Mouse (Mus musculus): ENCODE data around the gene Kdm1b. TPM values are rescaled to one million over a fixed set of nuclear protein-coding genes. Genes with fewer than 3 reads are reported as not detected.

Gene Kdm1b
- total RNA-seq, 2 experiments from 2014 or later, result 7.0 to 8.3 TPM

GRCm38 (mm10) chr13:47037946-47038345, 5.4 kb upstream of the Kdm1b start:
- intact Hi-C loops (cut with DNase I), result no loop called here
- no peak for DNase-seq
- no peak for TF ChIP-seq CTCF (IDR thresholded peaks at IDR 0.05)
- H3K4me3 ChIP-seq, result no peak overlapping the region
- H3K27ac ChIP-seq, result no peak overlapping the region

GRCm38 (mm10) chr13:47040061-47040460, 3.2 kb upstream of the Kdm1b start:
- no peak for TF ChIP-seq CTCF (IDR thresholded peaks at IDR 0.05)
- intact Hi-C loops (cut with DNase I), result no loop called here
- Histone ChIP-seq H3K27ac (no peak overlapping the region), H3K4me3 (no peak overlapping the region)
- no peak for DNase-seq

- intact Hi-C loops (cut with DNase I), result no loop called here
- Histone ChIP-seq H3K4me3 (peak overlapping the region; percentile 98), H3K27ac (peak overlapping the region; percentile 80; the same call in 1 of the 2 replicates)
- no peak for DNase-seq
- TF ChIP-seq CTCF (IDR thresholded peaks at IDR 0.05), result 0 out of 2 replicates have a peak, but pooled peaks have one; percentile 4
These were observed 1.2 kb upstream of the Kdm1b start for GRCm38 (mm10) chr13:47042024-47042633.

DNA sequence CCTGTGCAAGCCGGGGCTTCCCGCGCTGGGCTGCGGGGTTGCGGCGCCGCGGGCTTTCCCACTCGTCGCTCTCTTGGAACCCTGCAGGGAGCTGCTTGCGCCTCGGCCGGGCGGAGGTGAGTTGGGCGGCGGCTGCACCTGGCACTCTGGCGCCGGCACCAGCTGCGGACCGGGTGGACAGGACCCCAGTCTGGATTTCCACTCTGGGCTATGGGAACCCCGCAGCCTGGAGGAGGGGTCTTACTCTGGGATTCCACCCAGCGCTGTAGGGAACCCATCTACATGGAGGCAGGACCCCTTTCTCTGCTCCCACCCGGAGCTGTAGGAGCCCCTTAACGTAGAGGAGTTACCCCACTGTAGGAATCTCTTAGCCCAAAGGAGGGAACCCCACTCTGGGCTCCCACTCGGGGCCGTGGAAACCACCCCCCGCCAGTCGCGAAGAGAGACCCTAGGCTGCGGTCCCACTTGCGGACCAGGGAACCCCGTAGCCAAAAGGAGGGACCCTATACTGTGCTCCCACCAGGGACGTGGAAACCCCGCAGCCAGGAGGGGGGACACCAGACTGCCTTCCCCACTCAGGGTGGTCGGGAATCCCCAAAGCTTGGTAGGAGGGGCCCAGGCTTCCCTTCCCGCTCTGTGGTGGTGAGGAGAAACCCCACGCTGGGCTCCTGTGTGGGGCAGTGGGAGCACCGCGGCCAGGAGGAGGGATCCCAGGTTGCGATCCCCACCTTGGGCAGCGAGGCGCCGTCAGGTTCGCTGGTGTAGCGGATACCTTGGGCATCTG, 726 bp downstream of the Kdm1b start:
- intact Hi-C loops (cut with DNase I), result no loop called here
- peak; percentile 44 for DNase-seq
- H3K4me3 ChIP-seq, result peak overlapping the region; percentile 98
- no peak for TF ChIP-seq CTCF (IDR thresholded peaks at IDR 0.05)
- H3K27ac ChIP-seq, result peak overlapping the region; percentile 91

GRCm38 (mm10) chr13:47044617-47044947, 1.3 kb downstream of the Kdm1b start, which contains the start of gene Tpmt:
TSS of gene Tpmt (minus strand) at chr13:47044737.
- Histone ChIP-seq H3K4me3 (peak within 1 kb of the TSS; percentile 98), H3K27ac (peak within 1 kb of the TSS; percentile 91)
- TF ChIP-seq CTCF (IDR thresholded peaks at IDR 0.05), result no peak
- intact Hi-C loops (cut with DNase I), result no loop called here
- no peak for DNase-seq

DNA sequence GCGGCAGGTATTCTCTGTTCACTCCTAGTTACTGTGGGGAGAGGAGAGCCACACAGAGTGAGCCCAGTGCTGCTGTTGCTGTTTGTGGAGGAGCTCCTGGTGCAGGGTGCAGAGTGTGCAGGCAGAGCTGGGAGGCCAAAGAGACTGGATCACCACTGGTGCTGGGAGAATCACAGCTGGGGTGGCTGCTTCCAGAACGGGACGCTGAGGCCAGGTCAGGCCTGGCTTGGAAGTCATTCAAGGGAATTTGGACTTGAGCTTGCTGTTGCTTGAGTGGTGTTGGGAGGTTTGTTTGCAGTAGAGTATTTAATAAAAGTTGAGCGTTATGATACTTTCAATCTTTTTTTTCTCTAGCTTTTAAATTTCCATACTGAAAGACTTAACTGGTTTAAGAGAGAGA, 4.7 kb downstream of the Kdm1b start:
- Histone ChIP-seq H3K4me3 (no peak overlapping the region), H3K27ac (no peak overlapping the region)
- TF ChIP-seq CTCF (IDR thresholded peaks at IDR 0.05), result no peak
- intact Hi-C loops (cut with DNase I), result no loop called here
- peak; percentile 37 for DNase-seq

- H3K4me3 ChIP-seq, result no peak overlapping the region
- intact Hi-C loops (cut with DNase I), result no loop called here
- no peak for DNase-seq
- H3K27ac ChIP-seq, result no peak overlapping the region
- TF ChIP-seq CTCF (IDR thresholded peaks at IDR 0.05), result no peak
These were observed 6.7 kb downstream of the Kdm1b start for GRCm38 (mm10) chr13:47050009-47050408.

GRCm38 (mm10) chr13:47053971-47054370, 10.7 kb downstream of the Kdm1b start:
- Histone ChIP-seq H3K27ac (no peak overlapping the region), H3K4me3 (no peak overlapping the region)
- intact Hi-C loops (cut with DNase I), result no loop called here
- DNase-seq, result no peak
- no peak for TF ChIP-seq CTCF (IDR thresholded peaks at IDR 0.05)

DNA sequence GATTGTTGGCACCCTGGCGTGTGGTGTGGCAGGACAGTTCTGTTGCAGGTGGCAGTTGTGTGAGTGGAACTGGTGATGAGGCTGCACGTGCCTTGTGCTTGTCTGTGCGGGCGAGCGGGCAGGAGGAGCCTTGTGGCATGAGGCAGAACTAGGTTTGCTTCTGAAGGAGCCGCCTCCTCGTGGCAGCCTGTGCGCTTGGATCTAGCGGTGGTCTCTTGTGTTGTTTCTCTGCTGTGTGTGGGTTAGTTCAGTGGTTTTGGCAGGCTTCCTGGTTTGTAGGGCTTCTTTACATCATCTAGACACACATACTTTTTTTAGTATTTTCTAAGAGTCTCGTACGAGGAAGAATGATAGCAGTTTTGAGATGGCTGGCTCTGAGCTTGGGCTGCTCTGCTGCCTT, 12.8 kb downstream of the Kdm1b start:
- no peak overlapping the region for H3K27ac ChIP-seq
- H3K4me3 ChIP-seq, result no peak overlapping the region
- no peak for TF ChIP-seq CTCF (IDR thresholded peaks at IDR 0.05)
- DNase-seq, result no peak
- intact Hi-C loops (cut with DNase I), result no loop called here

DNA sequence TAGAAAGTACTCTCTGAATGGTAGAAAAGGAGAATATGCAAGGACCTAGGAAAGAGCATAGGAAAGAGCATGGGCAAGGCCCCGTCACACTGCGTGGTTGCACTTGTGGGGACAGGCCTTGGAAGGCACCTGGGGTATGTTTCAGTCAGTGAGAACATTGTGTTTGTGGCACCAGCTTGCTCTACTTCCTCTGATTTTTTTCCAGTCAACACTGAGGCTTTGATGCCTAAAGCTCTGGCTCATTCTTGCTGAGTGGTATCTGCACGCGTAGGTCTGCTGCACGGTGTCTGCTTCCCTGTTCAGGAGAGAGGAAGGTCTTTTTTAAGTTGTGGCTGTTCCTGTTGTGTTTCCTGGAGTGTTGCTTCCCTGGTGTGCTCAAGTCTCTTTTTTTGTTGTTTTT, 13.5 kb downstream of the Kdm1b start:
- intact Hi-C loops (cut with DNase I), result no loop called here
- no peak for DNase-seq
- no peak for TF ChIP-seq CTCF (IDR thresholded peaks at IDR 0.05)
- Histone ChIP-seq H3K27ac (no peak overlapping the region), H3K4me3 (no peak overlapping the region)

GRCm38 (mm10) chr13:47062756-47063155, 19.5 kb downstream of the Kdm1b start:
- no peak for DNase-seq
- no peak overlapping the region for H3K27ac ChIP-seq
- no peak for TF ChIP-seq CTCF (IDR thresholded peaks at IDR 0.05)
- no peak overlapping the region for H3K4me3 ChIP-seq
- intact Hi-C loops (cut with DNase I), result no loop called here

GRCm38 (mm10) chr13:47063985-47064760, 20.9 kb downstream of the Kdm1b start:
- intact Hi-C loops (cut with DNase I), result no loop called here
- DNase-seq, result no peak
- TF ChIP-seq CTCF (IDR thresholded peaks at IDR 0.05), result no peak
- Histone ChIP-seq H3K4me3 (no peak overlapping the region), H3K27ac (no peak overlapping the region)

- H3K4me3 ChIP-seq, result no peak overlapping the region
- H3K27ac ChIP-seq, result no peak overlapping the region
- no peak for DNase-seq
- intact Hi-C loops (cut with DNase I), result no loop called here
- TF ChIP-seq CTCF (IDR thresholded peaks at IDR 0.05), result no peak
These were observed 23.2 kb downstream of the Kdm1b start for GRCm38 (mm10) chr13:47066516-47066915.
